Mouse (Mus musculus) lung, embryonic 14.5 days (tissue): ENCODE measurements at regions not wholly inside any gene's neighbourhood (a gene's known extent, or its start where the extent isn't known, plus 50 kb on each side); places are given as distances from the start of the nearest gene placed in this dataset.

Experiments
- ATAC-seq: fragments of 200-750 bp; cut with Nextera tagmentation; 2 replicates; pipeline ENCODE4 v1.8.0; 2017; ENCODE audit warnings: mild to moderate bottlenecking, moderate TSS enrichment, moderate library complexity; ENCODE audit not compliant: insufficient read depth
- DNase-seq: peaks from one replicate; pipeline ENCODE4 v3.0.0-alpha.2; 2015
- H3K27ac ChIP-seq: fragments of 300-500 bp; sonication (generic); 2 replicates; pipeline ENCODE4 v1.5.1; 2014; ENCODE audit warnings: low read depth, mild to moderate bottlenecking, moderate library complexity
- H3K27me3 ChIP-seq: fragments of 300-500 bp; sonication (generic); 2 replicates; pipeline ENCODE4 v1.6.1; 2014; ENCODE audit warnings: low read length, control low read depth; ENCODE audit not compliant: insufficient read depth
- H3K36me3 ChIP-seq: fragments of 300-500 bp; sonication (generic); 2 replicates; pipeline ENCODE4 v1.6.1; 2014; ENCODE audit warnings: control low read depth; ENCODE audit not compliant: insufficient read depth
- H3K4me1 ChIP-seq: fragments of 300-500 bp; sonication (generic); 2 replicates; pipeline ENCODE4 v1.6.1; 2014; ENCODE audit warnings: antibody characterized with exemption, control low read depth; ENCODE audit not compliant: insufficient read depth
- H3K4me2 ChIP-seq: fragments of 300-500 bp; sonication (generic); 2 replicates; pipeline ENCODE4 v1.6.1; 2014; ENCODE audit warnings: mild to moderate bottlenecking
- H3K4me3 ChIP-seq: fragments of 300-500 bp; sonication (generic); 2 replicates; pipeline ENCODE4 v1.5.1; 2014; ENCODE audit warnings: low read depth, low read length
- H3K9ac ChIP-seq: fragments of 300-500 bp; sonication (generic); 2 replicates; pipeline ENCODE4 v1.6.1; 2014
- H3K9me3 ChIP-seq: fragments of 300-500 bp; sonication (generic); 2 replicates; pipeline ENCODE4 v1.6.1; 2016; ENCODE audit warnings: low read depth, low read length, control low read depth
- CTCF ChIP-seq: IDR thresholded peaks from 2 replicates; pipeline ENCODE4 v1.5.1; 2016; ENCODE audit warnings: antibody characterized with exemption, low read depth
- WGBS: fragments of 180-500 bp; shearing (Covaris S2); extraction: QIAGEN DNeasy Blood & Tissue Kit; methylation state at CpG from one replicate; pipeline ENCODE4 v1.1.7; 2014; 5-methylcytosine and 5-hydroxymethylcytosine counted together

DNA sequence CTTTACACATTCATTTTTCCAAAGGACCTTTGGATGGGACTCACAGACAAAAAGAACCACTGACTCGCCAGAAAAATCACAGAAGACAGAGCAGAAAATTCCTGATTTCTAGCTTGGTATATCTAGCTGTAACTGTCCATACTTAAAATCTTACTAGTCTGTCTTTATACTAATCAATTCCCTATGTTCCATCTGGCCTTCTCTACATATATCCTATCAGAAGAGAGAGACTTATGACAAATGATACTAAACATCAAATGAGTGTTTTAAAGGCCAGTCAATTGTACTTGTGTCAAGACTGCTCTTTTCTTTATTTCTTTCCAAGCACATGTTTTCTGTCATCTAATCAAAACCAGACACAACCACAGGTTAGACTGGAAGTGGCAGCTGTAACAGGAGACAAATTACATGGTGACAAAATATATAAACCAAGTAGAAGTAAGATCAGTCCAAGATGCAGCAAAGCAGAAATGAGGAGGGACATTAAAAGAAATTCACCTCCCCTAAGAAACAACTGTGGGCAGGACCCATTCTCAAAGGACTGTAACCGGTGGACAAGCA is 1502.1 kb upstream of the Tenm4 start:
- Histone ChIP-seq H3K27me3 (no peaks in the 10 kb centered on the region), H3K9ac (no peak overlapping the region), H3K27ac (no peak overlapping the region), H3K36me3 (no peaks in the 10 kb centered on the region), H3K9me3 (no peaks in the 10 kb centered on the region), H3K4me3 (no peak overlapping the region), H3K4me1 (no peaks in the 10 kb centered on the region), H3K4me2 (no peak overlapping the region)
- no peak for TF ChIP-seq CTCF
- DNase-seq (no peak), ATAC-seq (no peak)
- 57% methylated on average over 2 of the region's 2 CpGs for WGBS

DNA sequence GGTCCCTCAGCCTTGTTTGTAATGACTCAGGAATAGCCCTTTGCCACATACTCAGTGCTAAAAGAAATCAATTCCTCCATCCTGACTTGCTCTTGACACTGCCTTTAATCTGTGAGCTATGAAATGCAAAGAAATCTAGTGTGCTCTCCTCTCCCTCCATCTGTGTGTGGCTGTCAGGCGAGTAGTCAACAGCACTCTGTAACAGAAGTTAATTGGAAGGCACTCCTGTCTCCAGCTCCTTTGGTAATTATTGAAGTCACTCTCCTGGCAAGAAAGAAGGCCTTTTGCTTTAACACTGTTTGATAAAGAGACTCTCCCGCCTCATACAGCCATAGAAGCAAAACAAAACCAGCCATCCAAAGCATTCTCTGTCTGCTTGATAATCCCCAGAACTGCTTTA is 1483.2 kb upstream of the Tenm4 start:
- H3K4me3 ChIP-seq = no peak overlapping the region
- no peaks in the 10 kb centered on the region for H3K36me3 ChIP-seq
- H3K4me1 ChIP-seq = no peaks in the 10 kb centered on the region
- H3K9ac ChIP-seq = no peak overlapping the region
- H3K27me3 ChIP-seq = no peaks in the 10 kb centered on the region
- 56% methylated on average over 2 of the region's 2 CpGs for WGBS
- H3K4me2 ChIP-seq = no peak overlapping the region
- TF ChIP-seq CTCF = no peak
- DNase-seq (no peak), ATAC-seq (no peak)
- no peak overlapping the region for H3K27ac ChIP-seq
- no peaks in the 10 kb centered on the region for H3K9me3 ChIP-seq

DNA sequence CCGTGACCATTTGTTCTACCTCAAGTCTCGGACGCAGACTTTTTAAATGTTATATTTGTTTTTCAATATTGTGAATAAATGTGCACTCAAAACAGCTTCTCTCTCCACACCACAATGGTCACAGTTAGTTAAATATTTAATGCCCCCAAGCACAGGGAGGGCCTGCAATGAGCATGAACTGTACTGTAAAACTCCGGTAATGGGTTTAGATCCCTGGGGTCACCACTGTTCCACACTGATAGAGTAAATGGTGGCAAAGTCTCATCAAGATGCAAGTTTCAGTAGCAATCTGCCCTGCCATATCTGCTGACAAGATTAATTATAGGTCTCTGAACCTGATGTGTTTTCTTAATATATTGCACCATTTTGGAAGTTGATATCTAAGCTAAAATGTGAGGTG is 1473.8 kb upstream of the Tenm4 start:
- no peaks in the 10 kb centered on the region for H3K27me3 ChIP-seq
- H3K4me3 ChIP-seq = no peak overlapping the region
- H3K9me3 ChIP-seq = no peaks in the 10 kb centered on the region
- WGBS = 89% methylated on average over 4 of the region's 4 CpGs
- no peaks in the 10 kb centered on the region for H3K36me3 ChIP-seq
- H3K4me2 ChIP-seq = no peak overlapping the region
- ATAC-seq (no peak), DNase-seq (no peak)
- H3K27ac ChIP-seq = no peak overlapping the region
- no peaks in the 10 kb centered on the region for H3K4me1 ChIP-seq
- H3K9ac ChIP-seq = no peak overlapping the region
- TF ChIP-seq CTCF = no peak

DNA sequence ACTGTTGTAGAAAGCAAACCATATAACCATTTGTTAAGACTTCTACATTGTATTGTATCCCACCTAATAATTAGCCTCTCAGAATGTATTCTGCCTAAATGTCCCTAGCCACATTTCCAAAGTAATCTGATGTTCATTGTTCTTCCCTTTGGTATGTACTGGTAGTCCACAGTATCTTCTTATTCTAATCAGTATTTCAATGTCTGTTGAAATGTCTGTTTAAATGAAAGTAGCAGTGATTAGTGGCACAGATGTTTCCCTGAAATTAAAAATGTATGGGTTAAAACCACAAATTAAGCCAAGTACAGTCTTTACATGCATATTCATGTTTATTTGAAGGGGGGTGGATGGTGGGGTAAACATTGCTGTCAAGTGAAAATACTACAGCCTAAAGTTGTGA is 1464.6 kb upstream of the Tenm4 start:
- no peaks in the 10 kb centered on the region for H3K27me3 ChIP-seq
- H3K4me2 ChIP-seq = no peak overlapping the region
- H3K27ac ChIP-seq = no peak overlapping the region
- ATAC-seq (no peak), DNase-seq (no peak)
- H3K4me3 ChIP-seq = no peak overlapping the region
- H3K9ac ChIP-seq = no peak overlapping the region
- H3K36me3 ChIP-seq = no peaks in the 10 kb centered on the region
- H3K9me3 ChIP-seq = no peaks in the 10 kb centered on the region
- no peaks in the 10 kb centered on the region for H3K4me1 ChIP-seq
- TF ChIP-seq CTCF = no peak

DNA sequence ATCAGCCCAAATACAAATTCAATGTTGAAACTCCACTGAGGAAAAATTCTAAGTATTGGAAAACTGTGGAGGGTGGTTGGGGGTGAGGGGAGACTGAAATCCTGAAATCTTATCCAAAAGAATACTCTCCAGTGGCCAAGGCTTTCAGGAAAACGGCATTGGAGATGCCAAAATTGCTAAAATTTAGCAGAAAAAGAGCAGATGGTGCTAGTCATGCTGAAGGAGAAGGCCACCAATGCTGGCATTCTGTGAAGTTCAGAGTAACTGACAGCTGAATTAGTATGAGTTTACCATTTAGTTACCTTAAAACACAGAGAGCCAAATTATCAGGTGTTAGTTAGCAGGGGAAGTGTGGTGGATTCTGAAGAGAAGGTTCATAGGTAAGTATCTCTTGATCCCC is 1437.6 kb upstream of the Tenm4 start:
- no peak for ATAC-seq
- Histone ChIP-seq H3K9me3 (no peaks in the 10 kb centered on the region), H3K4me3 (no peak overlapping the region), H3K27me3 (no peaks in the 10 kb centered on the region), H3K4me2 (no peak overlapping the region), H3K36me3 (no peaks in the 10 kb centered on the region), H3K4me1 (no peaks in the 10 kb centered on the region), H3K9ac (no peak overlapping the region), H3K27ac (no peak overlapping the region)
- TF ChIP-seq CTCF = no peak
- no peak for DNase-seq
- WGBS = 42% methylated on average over 1 of the region's 1 CpGs

DNA sequence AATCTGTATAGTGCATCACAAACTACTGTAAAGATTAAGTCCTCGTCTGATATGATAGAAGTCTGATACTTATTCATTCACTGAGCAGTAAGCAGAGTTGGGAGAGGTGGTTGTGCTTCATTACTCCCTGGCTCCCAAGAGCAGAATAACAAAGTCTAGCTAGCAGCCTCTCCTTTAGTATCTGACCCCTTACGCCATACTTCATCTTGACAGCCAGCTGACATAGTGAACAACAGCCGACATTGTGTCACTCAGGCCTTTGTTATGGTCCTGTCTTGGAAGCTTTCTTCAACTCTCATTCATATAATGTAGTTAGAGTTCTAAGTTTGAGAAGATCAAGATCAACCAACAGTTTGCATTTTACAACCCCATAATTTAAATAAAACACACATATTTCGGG is 1436.3 kb upstream of the Tenm4 start:
- Histone ChIP-seq H3K4me3 (no peak overlapping the region), H3K9ac (no peak overlapping the region), H3K27me3 (no peaks in the 10 kb centered on the region), H3K27ac (no peak overlapping the region), H3K9me3 (no peaks in the 10 kb centered on the region), H3K36me3 (no peaks in the 10 kb centered on the region), H3K4me2 (no peak overlapping the region), H3K4me1 (no peaks in the 10 kb centered on the region)
- no peak for TF ChIP-seq CTCF
- no peak for ATAC-seq
- no peak for DNase-seq
- 67% methylated on average over 4 of the region's 4 CpGs for WGBS
